Mouse (Mus musculus): Measurements from ENCODE around the gene 5730522E02Rik. TPM values are rescaled to one million over a fixed set of nuclear protein-coding genes. Genes with fewer than 3 reads are reported as not detected.

Gene 5730522E02Rik
- polyA plus RNA-seq, 1 experiment from 2014 or later, result 2.6 TPM

Small RNAs within 50 kb of the gene (microRNA-seq; reads per million reads assigned to microRNA genes)
- gene Mir6372 (ENCODE audit: borderline number of aligned reads), result not detected

Other genes starting within 250 kb of the 5730522E02Rik start
- gene Fancl, start 175.4 kb upstream of the 5730522E02Rik start, polyA plus RNA-seq (2014; fragmentation: Nextera tagmentation; extraction: Ambion mirVana), result 22.6 and 24.0 TPM in 2 replicates

Data from embryonic facial prominence, embryonic 14.5 days (tissue).